Mouse (Mus musculus) layer of hippocampus, adult 11-12 months (tissue): ENCODE results near the gene Apoa4.

ENCODE experiments used
- DNase-seq: peaks from one replicate; pipeline ENCODE4 v3.0.0; 2022; ENCODE audit warnings: low spot score

Gene Apoa4

DNA sequence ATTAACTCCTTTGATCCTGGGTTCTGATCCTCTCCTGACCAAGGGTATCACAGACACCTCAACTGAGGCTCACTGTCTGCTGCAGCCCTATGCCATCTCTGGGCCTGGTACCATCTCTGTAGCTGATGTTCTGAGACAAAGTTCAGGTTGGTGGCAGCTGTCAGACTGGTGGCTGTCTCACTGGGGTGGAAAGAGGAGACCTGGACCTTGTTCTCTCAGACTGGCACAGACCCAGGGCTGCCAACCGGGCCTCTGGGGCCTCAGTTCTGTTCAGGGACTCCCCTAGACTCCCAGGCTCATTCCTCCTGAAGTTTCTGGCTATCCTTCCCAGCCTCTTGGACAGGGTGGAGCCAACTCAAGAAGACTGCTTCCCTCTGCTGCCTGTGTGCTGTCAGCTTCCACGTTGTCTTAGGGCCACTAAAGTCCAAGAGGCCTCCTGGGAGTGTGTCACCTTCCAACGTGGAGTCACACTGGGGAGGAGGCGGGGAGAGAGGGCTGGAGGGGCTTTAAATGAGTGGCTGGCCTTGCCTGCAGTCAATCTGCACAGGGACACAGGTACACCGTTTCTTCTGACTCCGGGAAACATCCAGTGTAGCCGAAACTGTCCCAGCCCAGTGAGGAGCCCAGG lies at the start of gene Apoa4:
Gene Apoa4, plus strand, starts transcription at position 171 of the 628 bp plus-strand sequence.
- no peak for DNase-seq

DNA sequence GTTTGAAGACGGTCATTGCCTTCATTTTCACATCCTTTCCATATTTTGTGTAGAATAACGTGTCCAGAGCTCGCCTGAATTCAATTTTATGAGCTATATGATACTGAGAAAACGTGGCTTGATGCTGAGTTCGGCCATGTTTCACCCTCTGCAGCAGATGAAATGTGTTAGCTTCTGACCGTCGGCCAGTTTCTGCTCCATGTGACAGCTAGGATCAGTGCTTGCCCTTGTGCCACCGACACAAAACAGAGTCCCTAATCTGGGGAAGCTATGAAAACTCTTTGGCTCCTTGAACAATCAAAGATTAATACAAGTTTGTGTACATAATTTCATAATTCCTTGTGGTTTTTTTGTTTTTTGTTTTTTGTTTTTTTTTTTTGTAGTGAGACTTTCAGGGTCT lies 49.3 kb upstream of the Apoa4 start:
- no peak for DNase-seq

DNA sequence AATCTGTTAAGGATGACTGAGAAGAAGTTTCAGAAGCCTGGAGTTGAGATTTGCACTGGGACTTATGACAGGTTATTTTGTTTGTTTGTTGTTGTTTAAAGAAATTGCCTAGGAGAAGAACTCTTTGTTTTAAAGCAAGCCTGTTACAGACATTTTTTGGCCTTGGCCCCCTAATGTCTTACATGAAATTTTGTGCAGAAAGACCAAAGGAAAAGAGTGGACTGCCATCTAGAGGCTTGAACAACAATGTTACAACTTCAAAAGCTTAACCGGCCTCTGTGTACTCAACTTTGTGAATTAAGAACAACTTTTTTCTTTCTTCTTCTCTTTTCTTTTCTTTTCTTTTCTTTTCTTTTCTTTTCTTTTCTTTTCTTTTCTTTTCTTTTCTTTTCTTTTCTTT lies 48.9 kb upstream of the Apoa4 start:
- peak; percentile 33 for DNase-seq

DNA sequence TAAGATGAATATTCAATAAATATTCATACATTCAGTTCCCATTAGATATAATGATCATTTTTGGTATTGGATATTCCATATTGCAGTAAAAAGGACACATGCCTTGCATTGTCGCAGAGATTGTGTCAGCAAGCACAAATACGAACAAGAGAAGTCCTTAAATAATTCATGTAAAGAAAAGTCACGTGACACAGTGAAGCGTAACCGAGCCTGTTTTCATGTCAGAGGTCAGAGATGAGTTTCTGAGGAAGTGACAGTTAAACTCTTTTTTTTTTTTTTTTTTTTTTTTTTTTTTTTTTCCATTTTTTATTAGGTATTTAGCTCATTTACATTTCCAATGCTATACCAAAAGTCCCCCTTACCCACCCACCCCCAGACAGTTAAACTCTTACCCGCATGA lies 47.9 kb upstream of the Apoa4 start:
- DNase-seq = no peak

DNA sequence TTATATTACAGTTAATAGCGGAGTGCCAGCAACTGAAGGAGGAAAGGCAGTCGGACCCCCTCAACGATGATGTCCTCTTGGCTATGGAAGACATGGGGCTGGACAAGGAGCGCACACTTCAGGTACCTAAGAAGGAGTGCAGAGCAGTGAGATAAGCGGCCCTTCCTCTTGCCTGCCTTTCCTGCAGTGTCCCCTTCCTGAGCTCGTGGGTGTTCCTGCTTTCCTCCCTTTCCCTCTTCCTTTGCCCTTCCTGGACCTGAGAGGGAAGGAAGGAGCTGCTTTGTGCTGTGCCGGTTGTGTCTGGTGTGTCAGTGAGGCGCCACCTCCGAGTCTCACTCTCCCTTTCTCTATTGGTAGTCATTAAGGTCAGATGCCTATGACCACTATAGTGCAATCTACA lies 45.7 kb upstream of the Apoa4 start:
- DNase-seq = no peak

DNA sequence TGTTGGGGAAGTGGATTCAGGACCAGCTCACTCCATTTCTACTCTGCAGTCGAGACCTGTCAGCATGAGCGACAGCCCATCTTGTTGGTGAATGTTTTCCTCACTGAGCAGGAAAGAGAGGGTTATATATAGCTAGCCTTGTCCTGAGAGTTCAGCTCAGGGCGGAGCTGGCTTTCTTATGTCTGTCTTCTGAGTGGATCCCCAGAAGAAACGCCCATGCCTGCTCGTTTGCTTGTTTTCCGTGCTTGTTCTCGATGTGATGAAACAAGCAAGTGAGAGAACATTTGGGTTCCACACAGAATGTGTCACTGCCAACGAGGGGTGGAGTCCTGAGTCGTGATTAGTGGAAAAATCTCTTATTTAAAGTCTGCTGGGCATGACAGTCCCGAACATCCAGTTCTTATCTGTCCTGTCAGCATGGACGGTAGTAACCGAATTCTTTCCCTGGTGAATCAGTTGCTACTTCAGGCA lies 43.8 kb upstream of the Apoa4 start:
- DNase-seq = no peak

DNA sequence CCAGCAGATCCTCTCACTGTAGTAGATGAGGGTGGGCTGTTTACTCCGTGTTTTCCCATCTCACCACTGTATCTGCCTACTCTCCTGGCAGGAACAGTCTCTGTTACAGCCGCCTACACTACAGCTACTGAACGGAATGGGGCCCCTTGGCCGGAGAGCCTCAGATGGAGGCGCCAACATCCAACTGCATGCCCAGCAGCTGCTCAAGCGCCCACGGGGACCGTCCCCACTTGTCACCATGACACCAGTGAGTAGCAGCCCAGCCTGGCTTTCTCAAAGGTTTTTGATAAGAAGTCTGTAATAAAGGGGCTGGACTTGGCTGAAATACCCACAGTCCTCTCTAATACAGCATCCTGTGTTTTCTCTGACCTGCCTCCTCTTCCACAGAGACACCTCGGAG lies 42.0 kb upstream of the Apoa4 start:
- peak; percentile 53 for DNase-seq

DNA sequence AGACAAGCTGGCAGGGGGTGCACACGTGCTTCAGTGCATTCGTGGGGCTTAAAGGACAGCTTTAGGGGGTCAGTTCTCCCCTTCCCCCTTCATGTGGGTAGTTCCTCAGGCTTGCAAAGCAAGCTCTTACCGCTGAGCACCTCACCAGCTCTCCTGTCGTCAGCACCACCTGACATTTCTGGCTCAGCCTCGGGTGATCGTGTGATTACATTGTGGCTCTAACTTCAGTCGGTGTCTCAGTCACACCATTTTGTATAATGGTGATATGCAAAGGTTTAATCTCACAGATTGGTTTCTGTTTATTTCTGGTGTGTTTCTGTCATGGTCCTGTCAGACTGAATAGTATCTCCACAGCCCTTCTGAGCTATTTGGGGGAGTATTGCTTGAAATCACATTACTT lies 41.6 kb upstream of the Apoa4 start:
- no peak for DNase-seq

DNA sequence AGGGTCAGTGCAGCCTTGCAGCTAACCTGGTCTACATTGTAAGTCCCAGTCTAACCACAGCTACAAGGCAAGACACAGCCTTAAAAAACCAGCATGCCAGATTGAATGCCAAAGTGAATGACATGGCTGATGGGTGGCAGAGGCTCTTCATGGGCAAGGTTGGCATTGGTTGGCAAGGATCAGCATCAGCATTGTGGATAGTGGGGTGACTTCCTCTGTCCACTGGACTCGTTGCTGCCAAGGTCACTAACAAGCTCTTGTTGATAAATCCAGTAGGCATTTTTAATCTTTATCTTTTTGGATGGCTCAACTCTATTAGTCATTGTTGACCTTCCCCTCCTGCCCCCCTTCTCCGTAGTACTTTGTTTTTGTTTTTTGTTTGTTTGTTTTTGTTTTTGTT lies 40.9 kb upstream of the Apoa4 start:
- DNase-seq = no peak

DNA sequence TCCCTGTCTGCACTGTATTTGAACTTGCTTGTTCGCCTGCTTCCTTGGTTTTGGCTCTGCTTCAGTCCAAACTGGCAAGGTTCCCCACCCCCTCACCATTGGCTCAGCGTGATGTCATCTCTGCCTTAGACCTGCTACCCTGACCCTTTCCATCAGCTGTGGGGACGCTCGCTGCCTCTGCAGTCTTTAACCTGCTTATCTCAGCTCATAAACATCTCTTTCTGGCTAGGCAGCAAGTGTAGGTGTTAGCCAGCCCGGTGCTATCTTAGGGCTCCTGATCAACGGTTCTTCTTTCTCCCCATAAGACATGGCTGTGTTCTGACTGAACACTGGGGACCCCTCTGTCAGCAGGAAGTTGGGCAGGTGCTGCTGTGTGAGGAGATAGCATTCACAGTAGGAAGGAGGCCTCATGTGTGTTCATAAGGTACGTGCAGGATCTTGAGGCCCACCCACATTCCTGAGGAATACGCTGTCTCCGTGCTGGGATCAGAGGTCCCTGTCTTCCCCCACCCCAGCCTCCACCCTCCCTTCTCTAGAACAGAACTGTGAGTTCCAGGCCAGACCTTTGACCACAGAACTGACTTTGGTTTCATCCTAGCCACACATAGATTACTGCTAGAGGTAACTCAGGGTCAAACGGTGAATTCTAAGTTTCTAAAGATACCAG lies 33.5 kb upstream of the Apoa4 start:
- DNase-seq = no peak

DNA sequence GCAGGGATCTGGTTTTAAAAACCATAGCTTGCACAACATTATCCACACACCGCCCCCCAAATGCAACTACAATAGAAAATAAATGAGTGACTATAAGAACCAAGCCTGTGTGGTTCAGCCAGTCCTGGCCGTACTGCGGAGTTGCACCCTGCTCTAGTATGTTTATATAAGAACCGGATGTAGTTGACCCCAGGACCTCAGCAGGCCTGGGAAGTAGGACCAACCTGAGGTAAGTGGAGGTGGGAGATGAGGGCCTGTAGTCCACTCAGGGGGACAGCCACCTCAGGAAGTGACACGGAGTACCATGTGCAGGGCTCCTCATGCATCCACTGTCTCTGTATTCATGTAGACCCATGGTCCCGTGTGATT lies 33.0 kb upstream of the Apoa4 start:
- no peak for DNase-seq

DNA sequence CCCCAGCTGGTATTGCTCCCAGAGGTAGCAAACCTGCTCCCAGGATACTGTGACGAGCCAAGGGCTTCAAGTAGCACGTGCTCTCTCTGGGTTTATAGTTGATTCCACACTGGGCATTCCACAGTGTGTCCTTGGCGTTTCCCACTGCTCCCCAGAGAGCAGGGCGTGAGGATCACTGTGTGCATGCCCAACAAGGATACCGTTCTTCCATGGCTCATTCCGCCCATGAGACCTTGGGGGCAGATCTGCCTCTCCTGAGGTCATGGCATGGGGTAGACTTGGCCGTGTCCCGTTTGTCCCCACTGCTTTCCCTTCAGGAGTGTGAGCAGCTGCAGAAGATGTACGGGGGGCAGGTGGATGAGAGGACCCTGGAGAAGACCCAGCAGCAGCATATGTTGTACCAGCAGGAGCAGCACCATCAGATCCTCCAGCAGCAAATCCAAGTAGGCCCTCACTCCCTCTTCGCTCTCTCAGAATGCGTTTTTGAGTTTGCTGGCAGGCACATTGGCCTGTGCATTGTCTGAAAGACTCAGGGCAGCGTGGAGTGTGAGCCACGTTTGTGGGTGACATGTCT lies 32.0 kb upstream of the Apoa4 start:
- DNase-seq = no peak

DNA sequence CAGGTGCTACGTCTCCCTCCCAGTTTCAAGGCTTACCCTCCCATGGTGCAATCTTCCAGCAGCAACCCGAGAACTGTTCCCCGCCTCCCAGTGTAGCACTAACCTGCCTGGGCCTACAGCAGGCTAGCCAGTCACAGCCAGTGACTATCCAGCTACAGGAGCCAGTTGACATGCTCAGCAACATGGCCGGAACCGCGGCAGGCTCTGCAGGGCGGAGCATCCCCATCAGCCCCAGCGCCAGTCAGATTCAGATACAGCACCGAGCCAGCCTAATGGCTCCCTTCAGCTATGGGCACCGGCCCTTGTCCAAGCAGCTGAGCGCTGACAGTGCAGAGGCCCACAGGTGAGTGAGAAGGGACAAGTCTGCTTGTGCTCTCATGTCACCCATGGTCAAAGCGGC lies 30.0 kb upstream of the Apoa4 start:
- DNase-seq = no peak

DNA sequence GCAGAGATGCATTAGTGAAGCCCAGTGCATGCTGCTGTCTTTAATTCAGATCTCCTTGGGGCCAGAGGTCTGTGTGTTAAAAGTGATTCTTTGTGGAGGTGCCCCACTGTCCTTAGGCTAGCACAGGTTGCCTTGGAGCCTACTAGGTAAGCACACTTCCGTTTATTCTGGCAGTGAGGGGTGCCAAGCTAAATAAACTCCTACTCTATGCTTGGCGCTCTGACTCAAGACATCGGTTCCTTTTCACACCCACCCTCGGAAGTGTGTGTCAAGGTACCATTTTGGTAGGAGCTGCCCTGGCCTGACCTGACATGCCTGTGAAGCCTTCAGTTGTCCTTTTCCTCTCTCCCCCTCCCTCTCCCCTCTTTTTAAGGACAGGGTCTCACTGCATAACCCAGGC lies 26.2 kb upstream of the Apoa4 start:
- no peak for DNase-seq

DNA sequence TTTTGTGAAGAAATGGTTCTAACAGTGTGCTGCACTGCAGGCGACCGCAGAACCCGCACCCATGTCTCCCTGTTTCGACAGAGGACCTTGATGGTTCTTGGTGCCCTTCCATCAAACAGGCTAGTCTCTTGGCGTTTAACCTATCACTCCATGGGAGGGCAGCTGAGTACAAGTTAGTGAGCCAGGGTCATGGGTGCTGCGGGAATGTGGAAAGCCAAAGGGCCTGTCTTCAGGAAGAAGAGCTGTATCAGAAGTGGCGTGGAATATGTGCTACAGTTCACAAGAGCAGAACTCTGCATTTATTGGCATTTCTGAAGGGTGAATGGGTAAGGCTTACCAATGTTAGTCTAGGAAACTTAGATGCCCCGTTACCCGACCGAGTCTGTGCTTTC lies 25.6 kb upstream of the Apoa4 start:
- no peak for DNase-seq

DNA sequence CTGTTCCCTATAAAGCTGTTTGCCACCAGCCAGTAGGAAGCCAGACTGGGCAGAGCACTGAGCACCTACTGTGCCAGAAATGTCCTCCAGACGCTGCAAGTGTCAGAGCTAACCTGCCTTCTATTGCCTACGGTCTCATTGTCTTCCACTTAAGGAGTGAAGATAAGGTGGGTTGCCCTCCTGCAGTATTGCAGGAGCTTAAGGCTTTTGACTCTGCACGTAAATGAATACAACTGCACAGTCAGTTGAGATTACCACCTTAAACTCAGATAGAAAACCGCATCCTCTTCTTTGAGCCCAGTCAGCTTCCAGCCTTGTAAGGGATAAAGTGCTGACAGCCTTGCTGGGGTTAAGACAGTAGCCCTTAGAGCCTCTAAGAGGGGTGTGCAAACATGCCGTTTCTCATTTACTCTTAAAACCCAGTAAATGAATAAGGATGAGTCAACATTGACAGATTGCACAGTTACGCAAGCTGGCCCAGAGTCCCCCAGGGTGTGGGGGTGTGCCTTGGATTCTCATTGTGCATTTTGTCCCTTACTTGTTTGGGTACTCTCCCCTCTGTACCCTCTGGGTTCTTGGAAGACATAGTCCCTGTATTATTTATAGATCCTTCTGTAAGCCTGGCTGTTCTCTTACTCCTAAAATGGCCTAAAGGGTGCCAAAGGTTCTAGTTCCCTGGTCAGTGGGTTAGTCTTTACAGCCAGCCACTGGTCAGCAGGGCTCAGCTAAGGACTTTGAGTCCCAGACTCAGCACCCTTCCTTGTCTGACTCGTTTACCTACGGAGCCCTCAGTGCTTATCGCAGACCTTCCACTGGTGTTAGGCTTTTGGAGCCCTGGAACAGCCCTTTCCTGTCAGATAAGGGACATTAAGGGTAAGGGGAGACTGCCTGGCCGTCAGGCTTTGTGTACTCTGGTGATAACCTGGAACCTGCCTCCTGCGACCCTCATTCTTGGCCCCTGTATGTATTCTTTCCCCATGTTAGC lies 24.9 kb upstream of the Apoa4 start:
- DNase-seq = peak; percentile 62

DNA sequence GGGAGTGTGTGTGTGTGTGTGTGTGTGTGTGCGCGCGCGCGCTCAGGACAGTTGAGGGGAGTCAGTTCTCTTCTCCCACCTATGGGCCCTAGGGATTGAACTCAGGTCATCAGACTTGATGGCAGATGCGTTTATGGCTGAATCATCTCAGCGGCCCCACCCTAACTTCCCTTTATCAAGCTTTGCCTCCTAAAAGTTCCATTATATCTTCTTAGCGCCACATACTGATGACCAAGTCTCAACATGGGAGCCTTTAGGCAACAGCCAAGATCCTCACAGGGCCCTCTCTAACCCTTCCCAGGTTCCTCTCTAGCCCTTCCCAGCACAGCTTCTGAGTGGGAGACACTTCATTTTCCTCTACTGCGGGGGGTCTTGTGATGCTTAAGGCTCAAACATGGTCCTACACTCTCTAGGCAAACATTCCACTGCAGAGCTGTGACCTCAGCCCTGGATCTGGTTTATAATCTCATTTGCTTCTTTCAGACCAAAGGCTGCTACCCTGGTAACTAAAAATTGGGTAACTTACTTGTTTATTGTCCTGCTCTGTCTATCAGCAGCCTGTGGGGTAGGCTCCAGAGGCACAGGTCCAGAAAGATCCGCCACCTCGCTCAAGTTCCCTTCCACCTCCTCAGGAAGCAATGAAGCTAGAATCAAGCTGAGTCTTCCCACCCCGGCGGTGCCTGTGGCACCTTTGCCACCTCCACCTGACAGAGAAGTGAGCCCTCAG lies 23.6 kb upstream of the Apoa4 start:
- no peak for DNase-seq

DNA sequence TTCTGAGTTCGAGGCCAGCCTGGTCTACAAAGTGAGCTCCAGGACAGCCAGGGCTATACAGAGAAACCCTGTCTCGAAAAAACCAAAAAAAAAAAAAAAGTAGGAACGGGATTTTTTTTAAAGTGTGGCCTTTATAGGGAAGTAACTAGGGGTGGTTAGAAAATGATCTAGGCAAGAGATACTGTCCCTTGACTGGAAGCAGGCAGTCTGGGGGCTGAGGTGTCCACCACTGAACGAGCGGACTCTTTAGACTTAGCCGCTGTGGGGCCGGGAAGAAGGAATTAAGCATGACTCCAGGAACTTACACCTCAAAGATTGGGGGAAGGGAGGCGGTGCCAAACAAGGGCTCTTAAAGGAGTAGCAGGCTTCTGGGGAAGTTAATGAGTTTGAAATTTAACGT lies 22.3 kb upstream of the Apoa4 start:
- DNase-seq = no peak

DNA sequence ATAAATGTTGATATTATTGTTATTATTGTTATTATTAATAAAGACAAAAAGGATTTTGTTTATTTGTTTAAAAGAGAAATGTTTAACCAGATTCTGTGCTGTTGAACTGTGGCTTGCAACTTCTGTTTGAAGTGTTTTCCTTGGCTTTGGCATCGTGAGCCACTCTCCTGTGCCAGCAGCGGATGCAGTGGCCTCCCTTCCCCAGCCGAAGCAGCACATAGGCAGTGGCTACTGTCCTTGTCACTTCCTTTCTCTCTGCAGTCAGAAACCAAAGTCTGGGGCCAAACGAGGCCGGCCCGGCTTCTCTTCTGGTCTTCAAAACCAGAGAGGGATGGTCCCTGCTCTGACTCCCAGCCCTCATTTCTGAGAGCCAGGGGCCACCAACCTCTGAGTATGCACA lies 17.4 kb upstream of the Apoa4 start:
- DNase-seq = no peak

DNA sequence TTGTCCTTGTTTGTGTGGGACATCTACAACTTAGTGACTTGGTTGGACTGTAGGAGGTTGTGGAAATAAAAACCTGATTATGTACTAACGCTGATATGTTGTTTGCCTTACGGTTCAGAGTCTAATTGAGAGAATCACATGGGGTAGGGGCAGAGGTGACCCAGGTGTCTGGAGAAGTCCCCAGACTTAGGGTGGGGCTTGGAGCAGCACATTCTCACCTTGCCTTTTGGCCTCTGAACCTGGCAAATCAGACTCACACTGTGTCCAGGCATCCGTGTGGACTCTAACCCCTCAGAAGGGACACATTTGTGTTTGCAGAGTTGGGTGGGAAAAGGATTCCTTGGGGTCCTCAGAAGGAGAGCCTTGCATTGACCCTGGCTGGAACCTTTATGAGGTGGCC lies 16.4 kb upstream of the Apoa4 start:
- DNase-seq = no peak

DNA sequence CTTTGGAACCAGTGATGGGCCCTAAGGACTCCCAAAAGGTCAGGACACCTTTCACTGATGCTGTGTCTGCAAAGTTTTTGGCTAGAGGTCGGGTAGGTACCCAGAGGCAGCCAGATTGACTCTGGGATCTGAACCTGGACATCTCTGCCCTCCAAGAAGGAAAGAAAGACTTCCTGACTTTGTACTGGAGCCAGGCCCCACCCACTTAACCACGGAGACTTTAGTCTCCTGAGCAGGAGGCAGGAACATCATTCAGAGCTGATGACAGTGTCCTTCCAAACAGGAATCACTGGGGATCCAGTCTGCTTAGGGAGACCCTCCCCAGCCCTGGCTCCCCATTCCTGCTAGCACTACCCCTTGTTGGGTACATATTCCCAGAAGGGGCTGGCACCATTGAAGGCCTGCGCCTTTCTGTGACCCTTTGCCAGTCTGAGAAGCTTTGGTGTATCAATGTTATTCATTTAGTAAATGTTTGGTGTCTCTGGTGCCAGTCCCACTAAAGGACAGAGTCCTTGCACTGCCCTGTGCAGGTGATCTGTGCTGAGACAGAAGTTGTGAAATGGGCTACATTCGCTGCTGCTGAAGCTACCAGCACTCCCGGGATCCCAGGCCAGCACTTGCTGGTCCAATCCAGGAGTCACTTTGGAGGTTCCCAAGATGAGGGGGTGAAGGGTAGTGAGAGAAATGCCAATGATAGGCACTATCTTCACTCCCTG lies 15.4 kb upstream of the Apoa4 start:
- no peak for DNase-seq
